Mouse (Mus musculus) small intestine, adult 2 months (tissue): ENCODE results near the gene Trpm7.

ENCODE experiments used
- CTCF ChIP-seq: fragments of 200-500 bp; IDR thresholded peaks from 2 replicates; pipeline ENCODE4 v1.5.1; 2012; ENCODE audit warnings: low read depth, mild to moderate bottlenecking, control low read depth, inconsistent platforms, low read length, moderate library complexity, mixed read lengths; ENCODE audit not compliant: insufficient replicate concordance, insufficient read length; ENCODE audit errors: extremely low read depth
- POLR2A ChIP-seq: fragments of 200-500 bp; IDR thresholded peaks from 2 replicates; pipeline ENCODE4 v1.6.1; 2012; ENCODE audit warnings: low read depth, mild to moderate bottlenecking, control low read depth, inconsistent platforms, low read length, moderate library complexity

DNA sequence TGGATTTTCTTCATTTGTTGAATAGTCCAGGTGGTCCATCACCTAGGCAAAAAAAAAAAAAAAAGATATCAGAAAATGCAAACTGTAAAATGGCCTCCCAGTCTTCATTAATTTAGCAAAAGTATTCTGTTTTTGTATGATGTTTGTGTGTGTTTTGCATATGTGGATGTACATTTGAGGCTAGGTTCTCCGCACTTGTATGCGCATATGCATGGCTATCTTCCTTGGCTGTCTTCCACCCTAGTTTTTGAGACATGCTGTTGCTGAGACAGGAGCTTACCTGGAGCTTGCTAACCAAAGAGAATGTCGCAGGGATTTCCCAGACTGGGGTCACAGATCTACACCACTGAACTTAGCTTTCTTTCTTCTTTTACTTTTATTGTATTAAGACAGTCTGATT is 18.2 kb upstream of the Trpm7 start:
- TF ChIP-seq CTCF (no peak), POLR2A (no peak)
